Mouse (Mus musculus): ENCODE measurements around the gene Nxn.

The Nxn gene

GRCm38 (mm10) chr11:76363636-76364035, 35.3 kb downstream of the Nxn start:
- DNase-seq (ENCODE audit: low spot score in 2 of 2): no peak

DNA sequence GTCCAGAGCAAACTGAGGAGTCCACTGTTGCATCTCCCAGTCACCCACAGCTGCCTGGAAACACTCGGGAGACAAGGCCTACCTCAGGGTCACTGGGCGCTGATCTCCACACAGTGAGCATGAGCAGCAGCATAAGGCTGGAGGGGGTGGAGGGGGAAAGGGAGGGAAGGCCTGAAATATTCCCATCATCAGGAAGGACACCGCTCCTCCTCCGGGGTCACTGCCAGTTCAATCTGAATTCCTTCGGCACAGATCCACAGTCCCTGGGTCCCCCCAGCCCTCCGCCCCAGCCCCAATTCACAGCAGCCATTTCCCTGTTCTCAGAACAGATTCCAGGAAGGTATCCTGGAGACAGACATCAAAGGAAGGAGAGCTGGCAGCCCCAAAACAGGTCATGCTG, 35.8 kb downstream of the Nxn start:
- DNase-seq (ENCODE audit: low spot score in 2 of 2): peak; percentile 32 to 33

DNA sequence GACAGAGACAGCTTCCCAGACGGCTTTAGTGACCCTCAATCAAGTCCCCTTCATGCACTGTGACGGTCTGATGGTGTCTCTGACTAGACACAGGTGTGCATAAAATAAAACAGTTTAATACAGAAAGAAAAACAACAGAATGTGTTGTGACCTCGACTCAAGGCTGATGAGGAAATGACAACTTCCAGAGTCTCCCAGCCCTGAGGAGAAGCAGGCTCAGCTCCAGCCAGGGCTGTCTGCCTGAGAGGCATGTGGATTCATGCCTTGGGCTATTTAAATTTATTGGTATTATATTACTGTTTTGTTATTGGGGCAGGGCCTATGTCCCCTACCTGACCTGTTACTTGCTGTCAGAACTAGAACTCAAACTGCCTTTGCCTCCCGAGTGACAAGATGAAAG, 37.5 kb downstream of the Nxn start:
- DNase-seq (ENCODE audit: low spot score in 2 of 2): no peak

DNA sequence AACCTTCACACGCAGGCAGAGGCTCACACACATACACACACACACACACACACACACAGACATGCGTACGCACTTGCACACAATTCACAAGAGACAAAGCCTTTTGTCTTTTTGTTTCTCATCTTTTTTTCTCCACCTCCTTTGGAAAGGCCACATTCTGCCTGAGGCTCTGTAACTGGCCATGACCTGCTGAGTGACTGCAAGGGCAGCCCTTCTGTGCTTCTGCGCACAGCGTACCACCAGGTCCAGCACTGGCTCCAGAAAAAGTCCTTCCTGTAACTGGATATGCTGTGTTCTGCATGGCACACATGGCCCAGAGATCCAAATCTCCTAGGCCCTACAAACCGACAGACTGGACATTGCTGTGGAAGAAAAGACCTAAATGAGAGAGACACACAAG, 38.7 kb downstream of the Nxn start:
- DNase-seq (ENCODE audit: low spot score in 2 of 2): no peak

DNA sequence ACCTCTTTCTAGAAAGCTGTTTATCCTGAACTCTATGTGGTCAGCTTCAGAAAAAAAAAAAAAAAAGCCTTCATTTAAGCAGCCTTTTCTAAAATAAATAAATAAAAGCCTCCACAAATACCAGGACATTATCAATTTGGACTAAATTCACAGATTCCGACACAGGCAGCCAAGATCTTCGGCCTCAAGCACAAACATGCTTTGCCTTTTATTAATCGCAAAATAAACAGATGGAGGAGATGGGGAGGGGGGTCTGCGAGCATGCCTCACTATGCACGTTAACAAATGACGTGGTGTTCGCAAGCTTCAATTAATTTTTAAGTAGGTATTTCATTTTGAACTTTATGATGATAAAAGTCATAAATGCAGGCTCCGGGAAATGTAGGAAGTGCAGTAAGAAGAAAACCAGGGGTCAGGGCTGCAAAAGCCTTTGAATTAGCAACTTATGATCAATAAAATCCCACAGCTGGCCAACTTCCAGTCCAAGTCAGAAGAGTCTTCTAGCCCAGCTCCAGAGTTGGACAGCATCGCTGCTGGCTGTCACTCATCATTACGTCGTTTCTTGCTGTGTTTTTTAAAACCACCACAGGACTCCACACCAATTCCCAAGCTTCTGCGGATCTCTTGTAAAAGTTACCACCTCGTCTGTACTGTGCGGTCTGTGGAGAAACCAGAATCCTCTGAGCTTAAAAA, 40.2 kb downstream of the Nxn start:
- DNase-seq (ENCODE audit: low spot score in 2 of 2): no peak

- no peak for DNase-seq (ENCODE audit: low spot score in 2 of 2)
Observed at GRCm38 (mm10) chr11:76357464-76357863, 41.5 kb downstream of the Nxn start.

- DNase-seq (ENCODE audit: low spot score in 2 of 2): no peak
Observed at GRCm38 (mm10) chr11:76356091-76356490, 42.8 kb downstream of the Nxn start.

DNA sequence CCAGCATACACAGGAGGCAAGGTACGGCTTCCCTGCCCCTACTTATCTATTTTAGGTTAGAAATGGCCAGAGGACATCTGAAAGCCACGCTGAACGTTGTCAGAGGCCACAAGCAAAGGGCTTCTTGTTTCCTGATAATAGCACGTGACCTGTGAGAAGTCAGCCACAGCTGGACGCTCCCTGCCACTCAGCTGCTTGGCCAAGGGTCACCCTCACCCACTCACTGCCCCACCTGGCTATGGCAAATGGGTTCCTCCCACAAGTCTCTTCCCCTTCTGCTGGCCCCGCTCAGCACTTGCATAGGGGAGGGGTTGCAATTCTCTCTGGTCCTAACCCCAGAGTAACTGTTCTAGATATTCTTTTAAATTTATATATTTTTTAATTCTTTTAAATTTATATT, 43.5 kb downstream of the Nxn start:
- DNase-seq (ENCODE audit: low spot score in 2 of 2): no peak

DNA sequence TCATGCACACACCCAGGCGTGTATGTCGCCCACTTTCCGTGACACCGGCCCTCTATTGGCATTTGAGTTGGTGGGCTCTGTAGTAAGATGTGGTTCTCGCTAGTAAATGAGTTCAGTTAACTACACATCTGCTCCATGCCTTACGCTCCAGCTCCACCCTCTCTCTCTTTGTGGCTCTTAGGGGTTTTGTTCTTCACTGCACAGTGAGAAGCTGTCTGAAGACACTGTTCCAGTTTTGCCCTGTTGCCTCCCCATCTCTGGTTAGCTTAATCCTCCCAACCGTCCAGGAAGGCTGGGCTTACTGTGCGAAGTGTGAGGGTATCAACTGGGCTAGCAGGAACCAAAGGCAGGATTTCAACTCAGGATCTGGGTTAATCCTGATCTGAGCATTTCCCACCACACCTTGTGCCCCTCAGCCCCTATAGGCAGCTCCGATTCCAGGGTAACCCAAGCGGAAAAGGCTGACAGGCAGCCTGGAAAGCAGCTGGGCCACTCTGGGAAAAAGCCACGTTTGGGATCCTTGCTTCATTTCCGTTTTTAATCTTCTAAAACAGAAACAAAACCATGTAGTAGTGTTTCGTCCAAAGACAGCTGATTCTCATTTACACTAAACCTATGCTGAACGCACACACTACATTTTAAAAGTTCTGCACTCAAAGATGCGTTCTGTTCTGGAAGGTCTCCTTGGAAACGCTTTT, 45.9 kb downstream of the Nxn start:
- no peak for DNase-seq (ENCODE audit: low spot score in 2 of 2)

DNA sequence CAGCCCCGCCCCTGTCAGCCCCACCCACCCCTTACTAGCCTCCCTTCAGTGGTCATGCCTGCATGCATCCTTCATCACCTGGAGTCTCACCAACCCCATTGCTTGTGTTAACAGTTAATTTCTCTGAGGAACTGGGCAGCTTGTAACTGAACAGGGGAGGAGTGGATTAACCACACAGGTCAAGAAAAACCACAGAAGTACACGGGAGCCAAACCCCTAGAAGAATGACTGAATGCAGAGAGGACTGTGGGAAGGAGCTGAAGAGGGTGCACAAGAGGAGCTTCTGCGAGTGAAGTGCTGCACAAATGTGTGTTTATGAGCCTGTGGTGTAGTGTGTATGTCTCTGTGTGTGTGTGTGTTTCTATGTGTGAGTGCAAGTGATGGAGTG, 47.3 kb downstream of the Nxn start:
- no peak for DNase-seq (ENCODE audit: low spot score in 2 of 2)

DNA sequence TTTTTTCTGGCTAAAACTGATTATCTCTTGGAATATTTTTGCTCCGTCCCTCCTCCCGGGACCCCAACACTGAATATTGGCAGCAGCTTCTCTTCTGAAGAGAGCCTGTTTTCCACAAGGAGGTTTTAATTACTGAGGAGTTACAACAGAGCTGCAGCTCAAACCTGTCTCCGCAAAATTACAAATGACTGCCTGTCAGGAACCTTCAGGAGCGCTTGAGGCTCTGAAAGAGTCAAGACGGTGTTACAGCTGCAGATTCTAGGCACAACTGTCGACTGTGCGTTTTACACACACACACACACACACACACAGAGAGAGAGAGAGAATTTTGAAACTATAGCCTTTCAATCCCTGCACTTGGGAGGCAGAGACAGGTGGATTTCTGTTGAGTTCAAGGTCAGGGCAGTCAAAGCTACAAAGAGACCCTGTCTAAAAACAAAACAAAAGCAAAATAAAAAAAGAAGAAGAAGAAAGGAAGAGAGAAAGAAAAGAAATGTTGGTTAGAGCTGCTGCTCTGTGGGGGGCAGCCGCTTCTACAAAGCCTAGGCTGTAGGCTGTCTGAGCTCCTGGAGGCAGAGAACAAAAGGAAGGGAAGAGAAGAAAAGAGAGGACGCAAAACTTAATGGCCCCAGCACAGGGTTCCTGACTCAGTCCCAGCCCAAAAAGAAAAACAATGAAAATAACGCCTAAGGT, 47.9 kb downstream of the Nxn start:
- DNase-seq (ENCODE audit: low spot score in 2 of 2): no peak

GRCm38 (mm10) chr11:76349833-76350232, 49.1 kb downstream of the Nxn start:
- no peak for DNase-seq (ENCODE audit: low spot score in 2 of 2)

DNA sequence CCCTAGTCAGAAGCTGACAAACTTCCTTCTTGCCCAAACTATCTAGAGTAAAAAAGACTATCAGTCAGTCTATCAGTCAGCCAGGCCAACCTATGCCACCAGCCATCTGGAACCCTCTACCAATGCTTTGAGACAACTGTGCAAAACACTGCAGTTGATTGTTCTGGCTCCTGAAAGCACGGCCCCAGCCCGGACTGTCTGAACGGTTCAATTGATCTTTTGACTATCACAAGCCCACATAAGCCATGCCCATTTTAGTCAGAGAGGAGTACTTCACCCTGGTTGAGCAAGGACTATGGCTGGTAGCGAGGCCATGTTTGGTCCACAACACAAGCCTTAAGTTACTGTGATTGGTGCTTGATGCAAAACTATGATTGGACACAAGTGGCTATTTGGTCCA, 51.4 kb downstream of the Nxn start:
- no peak for DNase-seq (ENCODE audit: low spot score in 2 of 2)

DNA sequence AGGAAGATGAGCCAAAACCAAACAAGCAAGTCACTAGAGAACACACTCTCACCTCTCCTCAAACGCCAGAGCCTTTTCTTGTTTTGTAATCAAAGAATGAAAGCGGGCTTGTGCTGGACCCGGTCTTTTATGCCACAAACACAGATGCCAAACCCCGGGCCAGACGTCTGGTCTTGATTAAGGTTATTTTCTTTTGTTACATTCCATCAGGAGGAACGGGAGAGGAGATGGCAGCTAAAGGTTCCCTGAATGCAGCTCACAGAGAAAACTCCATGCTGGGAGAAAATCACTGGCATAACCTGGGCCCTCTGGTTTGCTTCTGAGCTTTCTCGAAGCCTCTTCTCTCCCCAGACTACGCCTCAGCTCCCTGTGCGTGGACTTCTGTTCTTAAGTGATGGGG, 55.9 kb downstream of the Nxn start:
- no peak for DNase-seq (ENCODE audit: low spot score in 2 of 2)

- DNase-seq (ENCODE audit: low spot score in 2 of 2): no peak
Observed at GRCm38 (mm10) chr11:76341884-76342645, 56.9 kb downstream of the Nxn start.

GRCm38 (mm10) chr11:76341163-76341562, 57.8 kb downstream of the Nxn start:
- no peak for DNase-seq (ENCODE audit: low spot score in 2 of 2)

- no peak for DNase-seq (ENCODE audit: low spot score in 2 of 2)
Observed at GRCm38 (mm10) chr11:76339830-76340229, 59.1 kb downstream of the Nxn start.

DNA sequence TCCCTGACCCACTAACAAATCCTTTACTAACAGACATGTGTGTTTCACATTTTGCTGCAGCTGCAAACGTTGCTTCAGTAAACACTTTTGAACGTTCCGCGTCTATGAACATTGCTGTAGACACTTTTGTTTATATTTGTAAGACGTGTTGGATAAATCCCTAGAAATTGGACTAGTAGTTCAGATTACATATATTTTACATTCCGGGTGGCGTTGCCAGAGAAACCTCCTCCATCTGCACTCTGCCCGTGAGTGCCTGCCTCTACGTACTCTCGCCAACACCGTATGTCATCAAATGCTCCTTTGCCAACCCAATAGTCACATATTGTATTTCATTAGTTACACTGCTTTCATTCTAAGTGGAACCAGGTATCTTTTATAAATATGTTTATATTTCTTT, 59.8 kb downstream of the Nxn start:
- DNase-seq (ENCODE audit: low spot score in 2 of 2): no peak

DNA sequence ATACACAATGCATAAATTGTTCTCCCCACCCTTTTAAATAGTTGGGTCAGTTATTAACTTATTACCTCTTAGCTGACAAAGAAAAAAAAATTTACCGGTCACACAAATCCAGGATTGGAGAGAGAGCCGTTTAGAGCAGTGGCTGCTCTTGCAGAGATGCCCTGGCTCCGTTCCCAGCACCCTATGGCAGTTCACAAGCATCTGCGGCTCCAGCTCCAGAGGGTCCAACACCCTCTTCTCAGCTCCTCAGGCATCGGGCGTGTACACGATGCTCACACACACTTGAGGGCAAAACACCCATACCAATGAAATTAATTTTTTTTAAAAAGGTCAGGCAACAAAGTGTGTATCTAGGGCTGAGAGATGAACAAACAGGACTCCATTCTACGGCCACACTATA, 60.3 kb downstream of the Nxn start:
- no peak for DNase-seq (ENCODE audit: low spot score in 2 of 2)

DNA sequence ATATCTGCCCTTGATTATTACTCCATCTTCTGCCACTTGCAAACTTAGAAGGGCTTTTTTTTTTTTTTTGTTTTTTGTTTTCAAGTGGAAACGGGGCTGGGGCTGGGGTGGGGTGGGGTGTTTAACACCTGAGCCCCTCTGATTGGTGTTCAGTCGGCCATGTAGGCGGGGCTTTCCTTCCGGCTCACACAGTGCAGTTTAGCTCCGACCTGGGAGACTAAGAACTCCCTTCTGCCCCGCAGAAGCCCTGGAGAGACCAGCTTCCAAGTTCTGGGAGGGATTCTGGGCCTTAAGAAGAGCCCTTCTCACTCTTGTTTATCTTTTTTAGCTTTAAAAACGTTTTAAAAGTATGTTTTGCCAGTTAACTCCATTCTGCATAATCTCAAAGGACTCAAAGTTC, 61.2 kb downstream of the Nxn start:
- no peak for DNase-seq (ENCODE audit: low spot score in 2 of 2)

DNA sequence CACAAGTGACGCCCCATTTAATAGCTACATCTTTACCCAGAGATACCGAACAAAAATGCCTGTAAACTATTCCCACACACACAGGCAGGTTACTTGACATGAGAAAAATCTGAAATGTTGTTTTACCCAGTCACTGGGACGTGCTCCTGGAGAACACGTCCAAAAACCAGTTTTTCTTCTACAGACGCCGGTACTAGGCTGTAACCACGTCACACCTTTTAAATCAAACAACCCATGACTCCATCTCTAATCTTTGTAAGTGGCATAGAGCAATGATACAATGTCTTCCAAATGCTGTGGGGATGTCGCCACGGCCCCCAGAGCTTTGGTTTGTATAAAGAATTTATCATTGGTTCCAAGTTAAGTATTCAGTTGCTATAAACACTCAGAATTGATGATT, 61.7 kb downstream of the Nxn start:
- DNase-seq (ENCODE audit: low spot score in 2 of 2): no peak

DNA sequence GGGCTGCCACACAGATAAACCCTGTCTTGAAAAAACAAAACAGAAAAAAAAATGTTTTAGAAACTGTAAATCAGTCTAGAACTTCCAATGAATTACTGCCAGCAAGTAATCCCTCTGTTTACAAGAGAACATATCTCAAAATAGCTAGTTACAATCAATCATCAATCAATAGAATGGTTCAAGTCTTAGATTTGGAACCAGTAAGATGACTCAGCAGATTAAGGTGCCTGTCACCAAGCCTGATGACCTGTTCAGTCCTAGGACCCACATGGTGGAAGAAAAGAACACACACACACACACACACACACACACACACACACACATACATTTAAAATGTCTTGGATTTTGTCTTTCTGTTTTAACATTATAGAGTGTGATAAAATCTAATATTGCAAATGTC, 62.7 kb downstream of the Nxn start:
- no peak for DNase-seq (ENCODE audit: low spot score in 2 of 2)

Measured in right cerebral cortex, postnatal 10 days (tissue).